Mouse (Mus musculus) WW6 (cell line): ENCODE results near the gene Olfr1049.
"Not testable (repeated sequence)": the region's sequence is repeated elsewhere in the genome, so short reads cannot be mapped to it uniquely, and the experiment has no call there.

Experiments
- DNase-seq: peaks from one replicate; pipeline ENCODE4 v3.0.0-alpha.2; 2013; ENCODE audit warnings: low read depth, low spot score

Gene Olfr1049

DNA sequence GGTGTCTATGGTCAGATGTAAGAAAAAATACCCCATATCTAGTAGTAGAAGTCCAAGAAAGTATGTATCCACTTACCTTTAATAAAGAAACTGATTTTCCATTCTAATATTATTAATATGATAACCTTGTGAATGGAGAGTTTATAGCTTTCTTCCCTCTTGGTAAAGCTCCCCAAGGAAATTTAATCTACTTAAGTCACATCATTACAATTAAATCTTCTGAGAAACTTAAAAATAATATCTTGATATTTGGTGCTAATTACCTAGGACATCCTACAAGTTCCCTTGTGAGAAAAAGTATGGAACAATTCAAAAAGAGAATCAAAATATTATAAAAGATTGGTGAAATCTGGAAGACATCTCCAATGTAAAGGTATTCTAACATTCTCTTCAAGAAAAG is at the start of gene Olfr1049:
TSS of gene Olfr1049 (minus strand) at position 101 of the 400 bp plus-strand sequence.
- not testable (repeated sequence) for DNase-seq

DNA sequence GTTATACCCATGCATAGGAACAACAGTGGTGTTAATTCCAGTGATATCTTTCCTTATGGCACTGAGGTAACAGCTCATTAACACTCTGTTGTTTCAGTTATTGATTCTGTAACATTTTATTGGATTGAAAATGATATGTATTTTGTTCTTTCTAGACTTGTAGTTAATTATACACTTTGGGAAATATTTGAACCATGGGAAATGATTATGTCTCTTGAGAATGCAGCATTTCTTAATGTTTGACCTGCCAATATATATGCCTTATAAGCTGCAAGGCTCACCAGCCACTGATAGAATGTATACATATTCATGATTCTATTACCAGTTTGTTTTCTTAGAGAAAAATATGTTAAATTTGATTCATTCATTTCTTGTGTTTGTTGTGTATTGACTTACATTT is 34.0 kb upstream of the Olfr1049 start, which contains the start of gene Olfr1052:
TSS of gene Olfr1052 (plus strand) at position 301 of the 400 bp plus-strand sequence.
- DNase-seq, result no peak

DNA sequence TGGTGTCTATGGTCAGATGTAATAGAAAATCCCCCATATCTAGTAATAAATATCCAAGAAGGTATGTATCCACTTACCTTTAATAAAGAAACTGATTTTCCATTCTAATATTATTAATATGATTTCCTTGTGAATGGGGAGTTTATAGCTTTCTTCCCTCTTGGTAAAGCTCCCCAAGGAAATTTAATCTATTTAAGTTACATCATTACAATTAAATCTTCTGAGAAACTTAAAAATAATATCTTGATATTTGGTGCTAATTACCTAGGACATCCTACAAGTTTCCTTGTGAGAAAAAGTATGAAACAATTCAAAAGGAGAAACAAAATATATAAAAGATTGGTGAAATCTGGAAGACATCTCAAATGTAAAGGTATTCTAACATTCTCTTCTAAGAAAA is 20.9 kb upstream of the Olfr1049 start, which contains the start of gene Olfr1051:
TSS of gene Olfr1051 (minus strand) at position 101 of the 400 bp plus-strand sequence.
- DNase-seq, result not testable (repeated sequence)

- no peak for DNase-seq
Measured at GRCm38 (mm10) chr2:86240189-86240588, 17.9 kb downstream of the Olfr1049 start, which contains the start of gene Olfr1048. Gene Olfr1048 (minus strand): TSS chr2:86240289.

DNA sequence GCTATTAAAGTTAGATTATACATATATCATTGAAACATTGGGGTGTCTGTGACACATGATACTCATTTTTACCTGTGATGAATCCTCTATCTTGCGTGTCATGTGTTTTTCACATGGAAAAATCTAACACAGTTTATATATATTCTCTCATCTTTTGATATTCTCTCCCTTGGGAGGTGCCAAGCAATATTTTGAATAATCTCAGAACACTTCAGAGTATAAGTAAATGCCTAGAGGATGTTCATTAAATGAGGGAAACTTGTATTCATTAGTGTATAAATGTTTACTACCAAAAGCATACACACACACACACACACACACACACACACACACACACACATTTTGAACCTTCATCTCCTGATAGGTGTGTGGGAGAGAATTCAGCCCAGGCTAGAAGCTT is 26.8 kb downstream of the Olfr1049 start, which contains the start of gene Olfr1047:
TSS of gene Olfr1047 (minus strand) at position 101 of the 400 bp plus-strand sequence.
- DNase-seq, result no peak

- no peak for DNase-seq
Measured at GRCm38 (mm10) chr2:86219214-86219613, 38.9 kb downstream of the Olfr1049 start, which contains the start of gene Olfr1046. Gene Olfr1046 (minus strand): TSS chr2:86219314.
